Mouse (Mus musculus) heart, postnatal 4 days (tissue): ENCODE data around the gene Gm10251. TPM values are rescaled to one million over a fixed set of nuclear protein-coding genes. Genes with fewer than 3 reads are reported as not detected.
A peak's percentile ranks its signal among the peaks of the same experiment; 100 is the strongest.
"Not testable (repeated sequence)": the region's sequence is repeated elsewhere in the genome, so short reads cannot be mapped to it uniquely, and the experiment has no call there.

Experiments used
- DNase-seq: peaks from one replicate; pipeline ENCODE4 v3.0.0; 2021
- total RNA-seq, 2 experiments: library from RNA; stranded (reverse); gene quantifications; 2 replicates each; pipeline ENCODE4 v1.2.3; 2021

The Gm10251 gene
- total RNA-seq, result not detected

- DNase-seq, result not testable (repeated sequence)
These were observed at the start of gene Gm10251 for GRCm38 (mm10) chr14:6684070-6684469. Gene Gm10251, minus strand, starts transcription at chr14:6684170.

DNA sequence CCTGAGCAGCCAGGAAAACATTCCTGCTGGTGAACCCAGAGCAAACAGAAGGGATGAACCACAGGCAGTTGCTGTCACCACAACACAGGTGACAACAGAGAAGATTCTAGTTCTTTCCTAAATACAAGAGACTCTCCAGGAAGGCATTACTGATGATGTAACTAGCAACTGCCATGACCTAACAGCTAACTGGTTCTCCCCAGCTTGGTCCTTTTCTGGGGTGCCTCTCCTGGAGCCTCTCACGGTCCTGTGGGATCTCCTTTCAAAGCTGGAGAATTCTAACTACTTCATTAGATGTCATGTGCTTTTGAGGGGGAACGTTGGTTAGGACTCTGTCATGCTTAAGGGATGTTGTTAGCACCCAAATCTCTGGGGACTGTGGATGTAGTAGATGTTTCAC lies 36.2 kb upstream of the Gm10251 start, which contains the start of gene Gm8050:
Gene Gm8050 (minus strand): TSS at position 101 of the 400 bp plus-strand sequence.
- DNase-seq, result not testable (repeated sequence)

GRCm38 (mm10) chr14:6622318-6622717 lies 61.7 kb downstream of the Gm10251 start, which contains the start of gene Gm3460:
Gene Gm3460, minus strand, starts transcription at chr14:6622418.
- DNase-seq, result not testable (repeated sequence)

DNA sequence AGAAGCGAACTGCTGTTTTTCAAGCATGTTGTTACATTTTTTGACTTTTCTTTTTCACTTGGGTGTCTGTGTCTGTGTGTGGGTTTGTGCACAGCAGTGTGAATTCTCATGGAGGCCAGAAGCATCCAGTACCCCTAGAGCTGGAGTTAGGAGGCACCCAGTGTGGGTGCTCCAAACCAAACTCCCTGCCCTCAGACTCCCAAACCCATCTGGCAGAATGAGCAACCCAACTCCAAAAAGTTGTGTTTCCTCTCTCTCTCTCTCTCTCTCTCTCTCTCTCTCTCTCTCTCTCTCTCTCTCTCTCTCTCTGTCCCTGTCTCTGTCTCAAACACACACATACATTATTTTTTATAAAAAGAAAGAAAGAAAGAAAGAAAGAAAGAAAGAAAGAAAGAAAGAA lies 77.5 kb downstream of the Gm10251 start:
- peak; percentile 4 for DNase-seq

DNA sequence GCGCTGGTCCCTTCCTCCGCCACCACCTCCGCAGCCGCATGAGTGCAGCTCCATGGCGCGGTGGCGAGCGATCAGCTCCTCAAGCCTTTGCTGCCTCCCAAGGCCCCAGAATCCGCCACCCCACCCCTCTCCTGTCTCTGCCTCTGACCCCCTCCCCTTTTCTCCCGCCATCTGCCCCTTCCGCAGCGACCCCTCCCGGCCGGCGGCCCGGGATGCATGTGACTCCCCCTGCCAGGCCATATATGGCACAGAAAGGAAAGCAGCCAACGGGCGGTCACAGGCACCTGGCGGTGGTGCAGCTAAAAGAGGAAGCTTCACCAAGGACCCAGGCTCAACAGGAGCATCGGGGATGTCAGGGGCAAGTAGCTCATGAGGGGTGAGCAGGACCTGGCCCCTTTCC lies 79.0 kb downstream of the Gm10251 start:
- DNase-seq, result peak; percentile 46

DNA sequence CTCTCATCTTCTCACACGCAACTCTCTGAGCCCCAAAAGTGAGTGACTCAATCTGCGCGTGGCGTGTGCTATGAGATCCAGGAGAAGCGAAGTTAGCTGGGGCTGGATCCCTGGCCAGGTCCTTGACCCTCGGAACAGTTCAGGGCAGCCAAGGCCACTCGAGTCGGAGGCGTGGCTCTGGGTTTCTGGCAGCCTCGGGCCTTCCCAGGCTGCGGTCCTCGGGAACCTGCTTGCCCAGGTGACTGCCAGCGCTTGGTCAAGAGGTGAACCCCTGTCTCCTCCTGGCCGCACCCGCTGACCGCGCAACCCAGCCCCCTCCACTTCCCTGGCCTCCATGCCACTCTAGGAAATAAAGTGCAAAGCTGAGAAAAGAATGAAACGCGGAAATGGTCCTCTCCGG lies 79.4 kb downstream of the Gm10251 start:
- DNase-seq, result peak; percentile 3

GRCm38 (mm10) chr14:6590513-6590912 lies 93.5 kb downstream of the Gm10251 start, which contains the start of gene Gm3629:
Gene Gm3629, minus strand, starts transcription at chr14:6590613.
- not testable (repeated sequence) for DNase-seq

Other genes starting within 250 kb of the Gm10251 start
- gene Gm3594, start 239.6 kb downstream of the Gm10251 start, total RNA-seq, result not detected
- gene Gm8356, start 146.9 kb downstream of the Gm10251 start, total RNA-seq, result under 1 TPM in 1 of 2 experiments, not detected in 1; 0.19 TPM
- under 1 TPM; 0.41 to 0.90 TPM for gene Gm3629, start 93.6 kb downstream of the Gm10251 start, total RNA-seq
- not detected for gene Gm3460, start 61.8 kb downstream of the Gm10251 start, total RNA-seq
- gene Gm8050, start 36.1 kb upstream of the Gm10251 start, total RNA-seq, result not detected
- 1 to 10 TPM; 2.8 to 3.6 TPM for gene Gm3636, start 58.2 kb upstream of the Gm10251 start, total RNA-seq
- under 1 TPM in 1 of 2 experiments, not detected in 1; 0.21 TPM for gene Gm8362, start 90.2 kb upstream of the Gm10251 start, total RNA-seq
- gene Gm3642, start 156.1 kb upstream of the Gm10251 start, total RNA-seq, result not detected
- under 1 TPM; 0.43 to 0.59 TPM for gene Gm3667, start 205.8 kb upstream of the Gm10251 start, total RNA-seq